Mouse (Mus musculus) subcutaneous adipose tissue, adult 2 months (tissue): ENCODE measurements around the gene Sowahd. TPM values are rescaled to one million over a fixed set of nuclear protein-coding genes. Genes with fewer than 3 reads are reported as not detected.

Experiments
- polyA plus RNA-seq: library from polyadenylated mRNA; depleted of rRNA; stranded (reverse); fragments of >200 nt; gene quantifications from 2 replicates; pipeline ENCODE4 v1.2.3, GENCODE M21; 2012; ENCODE audit warnings: low replicate concordance; rRNA removed

Sowahd gene
- polyA plus RNA-seq: 0.07 TPM in 1 of 2 replicates, not detected in the other

DNA sequence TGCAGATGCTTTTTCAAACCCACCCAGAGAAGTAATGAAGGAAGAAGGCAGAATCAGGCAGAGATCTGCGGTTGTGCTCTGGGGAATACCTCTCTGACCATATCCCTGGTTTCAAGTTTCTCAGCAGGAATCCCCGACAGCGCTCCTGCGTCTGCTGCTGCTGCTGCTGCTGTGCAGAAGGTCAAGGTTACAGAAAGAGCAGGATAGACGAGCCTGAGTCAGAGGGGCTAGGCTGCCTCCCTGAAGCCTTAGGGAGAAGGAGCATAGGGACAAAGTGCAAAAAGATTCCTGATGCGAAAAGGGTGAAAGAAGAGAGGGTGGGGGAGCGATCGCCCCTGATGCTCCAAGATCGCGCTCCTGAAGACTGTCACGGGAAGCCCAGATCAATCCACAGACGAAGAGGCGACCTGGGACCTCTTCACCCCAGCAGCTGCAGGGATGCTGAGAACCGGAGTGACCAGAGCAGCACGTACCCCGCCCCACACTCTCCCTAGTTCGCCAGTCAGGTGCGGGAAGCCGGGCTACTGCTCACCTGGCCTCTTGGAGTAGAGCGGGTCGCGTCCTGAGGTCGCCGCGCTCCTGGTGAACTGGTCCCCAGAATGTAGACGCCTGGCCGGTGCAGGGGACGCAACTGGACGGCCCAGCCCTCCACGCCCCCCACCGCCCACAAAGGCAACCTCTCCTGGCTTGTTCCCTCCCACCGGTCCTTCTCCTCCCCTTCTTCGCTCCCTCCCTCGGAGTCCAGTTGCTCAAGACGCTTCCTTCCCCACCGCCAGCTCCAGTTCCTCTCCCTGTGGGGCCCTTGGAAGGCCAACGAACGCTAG is at the start of gene Sowahd:
Sowahd (plus strand) TSS at position 780 of the 824 bp plus-strand sequence.

DNA sequence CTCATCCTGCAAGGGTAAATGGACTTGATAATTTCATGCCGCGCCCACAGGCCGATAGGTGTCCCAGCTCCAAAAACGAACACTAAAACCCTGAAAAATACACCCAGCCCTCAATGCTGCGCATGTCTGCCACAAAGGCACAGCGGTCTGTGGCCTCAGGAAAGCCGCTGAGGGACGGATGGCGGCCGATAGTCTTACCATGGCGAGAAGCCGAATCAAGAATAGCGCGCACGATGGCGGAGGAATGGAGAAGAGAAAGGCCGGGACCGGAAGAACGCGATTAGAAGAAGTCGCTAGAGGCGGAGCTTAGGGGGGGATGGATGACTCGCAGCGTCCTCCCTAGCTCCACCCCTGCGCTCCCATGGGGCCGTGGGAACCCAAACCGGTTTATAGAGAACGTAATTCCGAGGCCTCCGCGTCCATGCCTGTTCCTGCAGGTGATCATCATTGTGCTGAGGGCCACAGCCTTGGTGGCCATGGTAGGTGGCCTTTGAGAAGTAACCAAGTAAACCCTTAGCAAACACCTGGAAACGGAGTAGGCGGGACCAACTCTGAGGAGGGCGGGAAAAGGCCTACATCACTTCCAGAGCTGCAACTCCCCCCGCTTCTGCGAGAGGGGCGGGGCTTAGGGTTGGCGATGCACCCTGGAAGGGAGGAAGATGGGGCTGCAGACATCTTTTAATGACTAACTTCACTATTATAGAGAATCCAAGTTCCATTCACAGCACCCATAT is 36.4 kb downstream of the Sowahd start, which contains the start of gene Rpl39:
Rpl39 (minus strand) TSS at position 476 of the 734 bp plus-strand sequence.

Other genes with a start within 250 kb of the Sowahd start
- 27.0 and 33.6 TPM in 2 replicates for gene Ube2a, start 174.9 kb upstream of the Sowahd start, polyA plus RNA-seq
- gene C330007P06Rik, start 174.7 kb upstream of the Sowahd start, polyA plus RNA-seq: 17.2 and 33.3 TPM in 2 replicates
- 0.82 and 1.9 TPM in 2 replicates for gene Nkrf, start 145.9 kb upstream of the Sowahd start, polyA plus RNA-seq
- gene Sept6, start 57.1 kb upstream of the Sowahd start, polyA plus RNA-seq: 4.7 and 14.9 TPM in 2 replicates
- gene Rpl39, start 36.6 kb downstream of the Sowahd start, polyA plus RNA-seq: 73.1 and 127 TPM in 2 replicates
- gene Upf3b, start 61.5 kb downstream of the Sowahd start, polyA plus RNA-seq: 3.1 and 5.4 TPM in 2 replicates
- gene Nkap, start 78.0 kb downstream of the Sowahd start, polyA plus RNA-seq: 1.9 and 3.0 TPM in 2 replicates
- gene Akap14, start 120.0 kb downstream of the Sowahd start, polyA plus RNA-seq: not detected in 2 replicates
- 310 and 473 TPM in 2 replicates for gene Ndufa1, start 142.3 kb downstream of the Sowahd start, polyA plus RNA-seq
- 1.0 and 3.1 TPM in 2 replicates for gene Rnf113a1, start 142.4 kb downstream of the Sowahd start, polyA plus RNA-seq
- gene Gm9, start 162.2 kb downstream of the Sowahd start, polyA plus RNA-seq: not detected in 2 replicates
- not detected in 2 replicates for gene Rhox1, start 173.4 kb downstream of the Sowahd start, polyA plus RNA-seq
- gene Rhox2a, start 196.1 kb downstream of the Sowahd start, polyA plus RNA-seq: not detected in 2 replicates
- not detected in 2 replicates for gene Rhox3a, start 201.1 kb downstream of the Sowahd start, polyA plus RNA-seq
- gene Rhox4a, start 216.5 kb downstream of the Sowahd start, polyA plus RNA-seq: not detected in 2 replicates